Mouse (Mus musculus) C2C12 (cell line): ENCODE measurements around the gene Baz2b.

ENCODE experiments used
- CTCF ChIP-seq: IDR thresholded peaks from one replicate; pipeline ENCODE4 v1.5.1; 2011; ENCODE audit not compliant: control insufficient read depth, insufficient read depth, insufficient read length
- MYOG ChIP-seq: IDR thresholded peaks from one replicate; pipeline ENCODE4 v1.6.1; 2011; ENCODE audit not compliant: control insufficient read depth, insufficient read length; ENCODE audit errors: extremely low read depth

DNA sequence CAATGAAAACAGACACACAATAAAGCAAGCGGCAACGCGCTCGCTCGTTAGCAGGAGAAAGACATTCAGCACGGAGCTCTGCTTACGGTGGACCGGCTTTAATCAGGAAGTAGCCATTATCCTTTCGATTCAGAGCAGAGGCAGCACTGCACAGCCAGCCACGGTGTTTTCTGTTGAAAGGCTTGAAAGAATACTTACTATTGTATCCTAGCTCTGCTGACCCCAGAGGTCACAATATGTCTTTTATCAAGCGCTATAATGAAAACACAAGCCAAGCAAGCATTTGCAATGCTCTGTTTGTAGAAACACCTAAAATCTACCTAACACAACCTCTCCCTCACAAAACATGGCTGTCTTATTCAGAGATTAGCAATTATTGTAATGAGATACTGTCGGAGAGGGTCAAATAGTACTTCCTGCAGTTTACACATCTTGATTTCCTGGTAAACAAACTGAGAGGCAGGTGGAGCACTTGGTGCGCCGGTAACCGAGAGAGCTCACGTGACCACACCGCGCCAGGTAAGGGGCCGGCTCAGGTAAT, 172.6 kb downstream of the Baz2b start:
- no peak for TF ChIP-seq CTCF
- no peak for TF ChIP-seq MYOG
